Mouse (Mus musculus) hindbrain, postnatal 0 days (tissue): ENCODE data around the gene Txndc15. TPM values are rescaled to one million over a fixed set of nuclear protein-coding genes. Genes with fewer than 3 reads are reported as not detected.

Experiments used
- ATAC-seq: fragments of 200-750 bp; cut with Nextera tagmentation; 2 replicates; pipeline ENCODE4 v1.8.0; 2017; ENCODE audit warnings: mild to moderate bottlenecking, moderate TSS enrichment, moderate library complexity
- DNase-seq: peaks from one replicate; pipeline ENCODE4 v3.0.0-alpha.2; 2015; ENCODE audit warnings: low spot score
- H3K27ac ChIP-seq: fragments of 300-500 bp; sonication (generic); 2 replicates; pipeline ENCODE4 v1.5.1; 2014; ENCODE audit warnings: mild to moderate bottlenecking
- H3K27me3 ChIP-seq: fragments of 300-500 bp; sonication (generic); 2 replicates; pipeline ENCODE4 v1.6.1; 2014; ENCODE audit warnings: low read length, mixed read lengths; ENCODE audit not compliant: insufficient read depth
- H3K36me3 ChIP-seq: fragments of 300-500 bp; sonication (generic); 2 replicates; pipeline ENCODE4 v1.6.1; 2014; ENCODE audit warnings: low read length, mixed read lengths; ENCODE audit not compliant: insufficient read depth
- H3K4me1 ChIP-seq: fragments of 300-500 bp; sonication (generic); 2 replicates; pipeline ENCODE4 v1.6.1; 2014; ENCODE audit warnings: antibody characterized with exemption, low read length, mixed read lengths; ENCODE audit not compliant: insufficient read depth
- H3K4me2 ChIP-seq: fragments of 300-500 bp; sonication (generic); 2 replicates; pipeline ENCODE4 v1.6.1; 2014; ENCODE audit warnings: low read depth, mild to moderate bottlenecking, low read length, moderate library complexity, mixed read lengths
- H3K4me3 ChIP-seq: fragments of 300-500 bp; sonication (generic); 2 replicates; pipeline ENCODE4 v1.5.1; 2014; ENCODE audit warnings: low read length
- H3K9ac ChIP-seq: fragments of 300-500 bp; sonication (generic); replicated peaks from 2 replicates; pipeline ENCODE4 v1.6.1; 2014; ENCODE audit warnings: mild to moderate bottlenecking, low read length, moderate library complexity, mixed read lengths
- H3K9me3 ChIP-seq: fragments of 300-500 bp; sonication (generic); 2 replicates; pipeline ENCODE4 v1.6.1; 2016; ENCODE audit warnings: low read length, mixed read lengths
- CTCF ChIP-seq: IDR thresholded peaks from 2 replicates; pipeline ENCODE4 v1.5.1; 2016; ENCODE audit warnings: antibody characterized with exemption, control low read depth, low read depth
- WGBS: fragments of 180-500 bp; shearing (Covaris S2); extraction: QIAGEN DNeasy Blood & Tissue Kit; methylation state at CpG from one replicate; pipeline ENCODE4 v1.1.7; 2014; 5-methylcytosine and 5-hydroxymethylcytosine counted together
- polyA plus RNA-seq: library from polyadenylated mRNA; unstranded; fragments of >200 nt; fragmentation: Nextera tagmentation; extraction: Ambion mirVana; gene quantifications from 2 replicates; pipeline ENCODE4 v1.2.1, GENCODE M21; 2015
- total RNA-seq: library from RNA; depleted of rRNA; stranded (reverse); fragments of >200 nt; gene quantifications from 2 replicates; pipeline ENCODE4 v1.2.3, GENCODE M21; 2014; rRNA removed

The Txndc15 gene
- total and polyA plus RNA-seq, 2 experiments from 2014 or later, result 113 to 129 TPM

DNA sequence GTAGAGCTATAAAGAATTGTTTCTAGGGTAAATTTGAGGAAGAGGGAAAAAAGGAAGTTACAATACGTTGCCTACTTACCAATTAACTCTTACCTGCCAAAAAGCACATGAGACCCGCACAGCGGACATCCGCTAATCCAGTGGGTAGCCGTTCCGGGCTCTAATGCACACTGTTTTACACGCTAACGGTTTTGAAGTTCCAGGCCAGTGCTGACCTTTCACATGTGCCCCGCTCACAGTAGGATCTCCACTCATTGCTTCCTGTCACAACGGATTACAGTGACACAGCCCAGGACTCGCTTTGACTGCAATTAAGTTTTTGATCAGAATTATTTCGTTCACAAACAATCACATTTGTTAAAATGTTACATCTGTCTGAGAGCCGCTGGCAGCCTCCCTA lies 39.9 kb downstream of the Txndc15 start:
- DNase-seq (no peak), ATAC-seq (no peak)
- Histone ChIP-seq H3K27ac (no peak overlapping the region), H3K4me2 (no peak overlapping the region), H3K4me1 (no peaks in the 10 kb centered on the region), H3K4me3 (no peak overlapping the region), H3K27me3 (no peaks in the 10 kb centered on the region), H3K9ac (no peak overlapping the region), H3K36me3 (no peaks in the 10 kb centered on the region), H3K9me3 (no peaks in the 10 kb centered on the region)
- no peak for TF ChIP-seq CTCF
- WGBS, result 76% methylated on average over 13 of the region's 13 CpGs

- no peaks in the 10 kb centered on the region for H3K36me3 ChIP-seq
- H3K4me2 ChIP-seq, result no peak overlapping the region
- no peak overlapping the region for H3K27ac ChIP-seq
- no peak overlapping the region for H3K4me3 ChIP-seq
- H3K9ac ChIP-seq, result no peak overlapping the region
- H3K9me3 ChIP-seq, result no peaks in the 10 kb centered on the region
- TF ChIP-seq CTCF, result no peak
- WGBS, result 43% methylated on average over 8 of the region's 8 CpGs
- no peak for ATAC-seq
- H3K27me3 ChIP-seq, result no peaks in the 10 kb centered on the region
- DNase-seq, result no peak
- no peaks in the 10 kb centered on the region for H3K4me1 ChIP-seq
These were observed 42.3 kb downstream of the Txndc15 start for GRCm38 (mm10) chr13:55756789-55757188.

DNA sequence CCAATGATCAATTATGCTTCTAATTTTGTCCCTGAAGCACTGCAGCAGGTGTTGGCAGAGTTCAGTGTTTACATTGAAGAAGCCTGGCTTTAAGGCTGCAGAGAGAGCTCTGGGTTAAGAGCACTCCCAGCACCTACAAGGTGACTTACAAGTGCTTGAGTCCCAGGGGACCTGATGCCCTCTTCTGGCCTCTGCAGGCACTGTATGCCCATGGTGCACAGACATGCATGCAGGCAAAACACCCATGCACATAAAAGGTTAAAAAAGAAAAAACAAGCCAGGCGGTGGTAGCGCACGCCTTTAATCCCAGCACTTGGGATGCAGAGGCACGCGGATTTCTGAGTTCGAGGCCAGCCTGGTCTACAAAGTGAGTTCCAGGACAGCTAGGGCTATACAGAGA lies 43.2 kb downstream of the Txndc15 start:
- Histone ChIP-seq H3K4me3 (no peak overlapping the region), H3K9me3 (no peaks in the 10 kb centered on the region), H3K4me1 (no peaks in the 10 kb centered on the region), H3K27ac (no peak overlapping the region), H3K36me3 (no peaks in the 10 kb centered on the region), H3K27me3 (no peaks in the 10 kb centered on the region), H3K4me2 (no peak overlapping the region), H3K9ac (no peak overlapping the region)
- peak; percentile 25 for DNase-seq
- ATAC-seq, result no peak
- peak; percentile 37 for TF ChIP-seq CTCF
- WGBS, result 85% methylated on average over 6 of the region's 6 CpGs

- Histone ChIP-seq H3K27ac (no peak overlapping the region), H3K9me3 (no peaks in the 10 kb centered on the region), H3K4me3 (no peak overlapping the region), H3K36me3 (no peaks in the 10 kb centered on the region), H3K9ac (no peak overlapping the region), H3K27me3 (no peaks in the 10 kb centered on the region), H3K4me2 (no peak overlapping the region), H3K4me1 (no peaks in the 10 kb centered on the region)
- TF ChIP-seq CTCF, result no peak
- DNase-seq, result no peak
- 41% methylated on average over 10 of the region's 10 CpGs for WGBS
- ATAC-seq, result no peak
These were observed 46.1 kb downstream of the Txndc15 start for GRCm38 (mm10) chr13:55760576-55760975.

DNA sequence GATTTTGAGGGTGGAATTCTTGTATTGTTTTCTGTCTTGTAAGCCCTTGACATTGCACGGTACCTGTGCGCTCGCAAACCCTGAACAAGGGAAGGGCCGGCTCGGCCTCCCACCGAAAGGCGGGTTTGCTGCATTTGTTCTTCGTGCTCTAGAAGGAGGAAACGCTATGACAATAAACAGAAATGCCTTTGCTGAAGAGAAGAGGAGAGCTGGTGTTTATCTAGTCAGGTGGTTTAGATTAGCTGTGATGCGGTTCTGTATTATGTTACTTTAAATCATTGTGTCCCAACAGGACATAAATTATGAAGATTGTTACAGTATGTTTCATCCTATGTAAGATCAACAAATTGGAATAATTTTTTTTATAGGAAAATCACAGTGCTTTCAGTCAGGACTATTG lies 47.0 kb downstream of the Txndc15 start:
- Histone ChIP-seq H3K27ac (no peak overlapping the region), H3K9ac (no peak overlapping the region), H3K4me3 (no peak overlapping the region), H3K4me1 (no peaks in the 10 kb centered on the region), H3K9me3 (no peaks in the 10 kb centered on the region), H3K36me3 (no peaks in the 10 kb centered on the region), H3K27me3 (no peaks in the 10 kb centered on the region), H3K4me2 (no peak overlapping the region)
- WGBS, result 83% methylated on average over 10 of the region's 10 CpGs
- no peak for TF ChIP-seq CTCF
- DNase-seq (no peak), ATAC-seq (no peak)

DNA sequence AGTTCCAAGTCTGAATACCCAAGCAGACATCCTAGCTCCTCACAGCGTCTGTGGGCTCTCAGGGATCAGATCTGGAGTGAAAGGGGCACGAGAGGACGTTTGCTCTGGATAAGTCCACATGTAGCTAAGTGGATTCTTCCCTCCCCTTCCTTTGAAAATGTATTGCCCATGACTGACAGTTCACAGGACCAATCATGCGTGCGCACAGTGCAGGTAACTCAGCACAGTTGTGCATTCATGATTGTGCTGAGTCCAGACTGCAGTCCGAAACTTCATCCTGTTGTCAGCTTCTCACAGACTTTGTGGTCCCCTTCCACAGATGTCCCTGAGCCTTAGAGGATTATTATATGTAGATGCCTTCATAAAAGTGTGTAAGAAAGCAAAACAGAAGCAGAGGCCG lies 59.9 kb downstream of the Txndc15 start:
- DNase-seq, result no peak
- Histone ChIP-seq H3K36me3 (no peaks in the 10 kb centered on the region), H3K9ac (no peak overlapping the region), H3K4me2 (no peak overlapping the region), H3K27ac (no peak overlapping the region), H3K9me3 (no peaks in the 10 kb centered on the region), H3K27me3 (no peaks in the 10 kb centered on the region), H3K4me1 (no peaks in the 10 kb centered on the region), H3K4me3 (no peak overlapping the region)
- no peak for TF ChIP-seq CTCF
- no peak for ATAC-seq
- 88% methylated on average over 7 of the region's 7 CpGs for WGBS

DNA sequence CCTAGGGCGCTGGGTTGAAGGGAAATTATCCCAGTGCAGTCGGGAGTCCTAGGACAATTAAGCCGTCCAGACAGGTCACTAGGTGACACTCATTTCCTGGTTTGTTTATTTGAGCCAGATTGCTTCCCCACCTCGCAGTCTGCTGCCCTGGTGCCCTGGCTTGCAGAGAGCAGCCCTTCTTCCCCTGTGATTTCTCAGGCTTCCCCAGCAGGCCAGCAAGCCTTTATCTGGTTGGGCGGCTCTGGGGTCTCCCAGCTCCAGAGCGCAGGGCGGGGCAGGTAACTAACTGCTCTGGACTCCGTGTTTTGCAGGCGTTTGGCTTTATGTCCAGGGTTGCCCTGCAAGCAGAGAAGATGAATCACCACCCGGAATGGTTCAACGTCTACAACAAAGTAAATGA lies 60.6 kb downstream of the Txndc15 start:
- Histone ChIP-seq H3K4me1 (no peaks in the 10 kb centered on the region), H3K4me3 (no peak overlapping the region), H3K4me2 (no peak overlapping the region), H3K27me3 (no peaks in the 10 kb centered on the region), H3K27ac (no peak overlapping the region), H3K9me3 (no peaks in the 10 kb centered on the region), H3K9ac (no peak overlapping the region), H3K36me3 (no peaks in the 10 kb centered on the region)
- DNase-seq (no peak), ATAC-seq (no peak)
- no peak for TF ChIP-seq CTCF
- WGBS, result 77% methylated on average over 11 of the region's 11 CpGs

Other genes starting within 250 kb of the Txndc15 start
- 442 and 446 TPM in 2 replicates for gene Dbn1, start 226.5 kb upstream of the Txndc15 start, total RNA-seq
- 369 and 371 TPM in 2 replicates for gene Dbn1, start 226.5 kb upstream of the Txndc15 start, polyA plus RNA-seq
- gene Pdlim7, start 201.0 kb upstream of the Txndc15 start, total RNA-seq, result 43.4 and 49.9 TPM in 2 replicates
- 133 TPM in 2 replicates for gene Pdlim7, start 201.0 kb upstream of the Txndc15 start, polyA plus RNA-seq
- 4.7 and 5.2 TPM in 2 replicates for gene Dok3, start 185.4 kb upstream of the Txndc15 start, total RNA-seq
- gene Dok3, start 185.4 kb upstream of the Txndc15 start, polyA plus RNA-seq, result 1.1 and 1.6 TPM in 2 replicates
- 48.6 and 53.4 TPM in 2 replicates for gene Ddx41, start 178.0 kb upstream of the Txndc15 start, total RNA-seq
- 44.4 and 47.2 TPM in 2 replicates for gene Ddx41, start 178.0 kb upstream of the Txndc15 start, polyA plus RNA-seq
- 60.2 and 87.5 TPM in 2 replicates for gene Fam193b, start 143.5 kb upstream of the Txndc15 start, total RNA-seq
- gene Fam193b, start 143.5 kb upstream of the Txndc15 start, polyA plus RNA-seq, result 38.8 and 38.9 TPM in 2 replicates
- gene Tmed9, start 140.9 kb upstream of the Txndc15 start, total RNA-seq, result 59.3 and 66.7 TPM in 2 replicates
- gene Tmed9, start 140.9 kb upstream of the Txndc15 start, polyA plus RNA-seq, result 105 and 117 TPM in 2 replicates
- 66.7 and 66.8 TPM in 2 replicates for gene B4galt7, start 114.8 kb upstream of the Txndc15 start, total RNA-seq
- gene B4galt7, start 114.8 kb upstream of the Txndc15 start, polyA plus RNA-seq, result 42.9 and 44.0 TPM in 2 replicates
- gene Caml, start 91.6 kb upstream of the Txndc15 start, total RNA-seq, result 70.3 and 76.2 TPM in 2 replicates
- 105 and 115 TPM in 2 replicates for gene Caml, start 91.6 kb upstream of the Txndc15 start, polyA plus RNA-seq
- gene Ddx46, start 79.6 kb upstream of the Txndc15 start, total RNA-seq, result 17.9 and 18.7 TPM in 2 replicates
- gene Ddx46, start 79.6 kb upstream of the Txndc15 start, polyA plus RNA-seq, result 19.9 and 23.4 TPM in 2 replicates
- 132 and 145 TPM in 2 replicates for gene B230219D22Rik, start 21.5 kb upstream of the Txndc15 start, total RNA-seq
- 51.7 and 55.0 TPM in 2 replicates for gene B230219D22Rik, start 21.5 kb upstream of the Txndc15 start, polyA plus RNA-seq
- gene Pcbd2, start 12.7 kb downstream of the Txndc15 start, total RNA-seq, result 4.9 and 11.0 TPM in 2 replicates
- gene Pcbd2, start 12.7 kb downstream of the Txndc15 start, polyA plus RNA-seq, result 32.1 and 35.6 TPM in 2 replicates
- not detected in 2 replicates for gene Catsper3, start 69.9 kb downstream of the Txndc15 start, total RNA-seq
- 0.26 and 0.43 TPM in 2 replicates for gene Catsper3, start 69.9 kb downstream of the Txndc15 start, polyA plus RNA-seq
- 0.63 TPM in 1 of 2 replicates, not detected in the other for gene Pitx1, start 121.5 kb downstream of the Txndc15 start, total RNA-seq
- gene Pitx1, start 121.5 kb downstream of the Txndc15 start, polyA plus RNA-seq, result not detected in 2 replicates